Mouse (Mus musculus) gastrocnemius, postnatal 36 days (tissue): Measurements from ENCODE around the gene Aars2. TPM values are rescaled to one million over a fixed set of nuclear protein-coding genes. Genes with fewer than 3 reads are reported as not detected.

Experiments
- total RNA-seq, 2 experiments: library from RNA; stranded (reverse); gene quantifications; 2 replicates each; pipeline ENCODE4 v1.2.3; 2021

Aars2 gene
- total RNA-seq, 2 experiments from 2014 or later = 13.7 to 14.9 TPM

Other genes starting within 250 kb of the Aars2 start
- 10 to 100 TPM; 31.4 to 35.0 TPM for gene Cdc5l, start 73.1 kb upstream of the Aars2 start, total RNA-seq
- not detected for gene Spats1, start 31.4 kb upstream of the Aars2 start, total RNA-seq
- not detected for gene Tcte1, start 16.6 kb downstream of the Aars2 start, total RNA-seq
- under 1 TPM in 1 of 2 experiments, not detected in 1; 0.13 TPM for gene Tmem151b, start 42.8 kb downstream of the Aars2 start, total RNA-seq
- under 1 TPM; 0.64 to 0.79 TPM for gene Nfkbie, start 48.9 kb downstream of the Aars2 start, total RNA-seq
- 10 to 100 TPM; 17.3 to 21.4 TPM for gene Slc35b2, start 57.0 kb downstream of the Aars2 start, total RNA-seq
- 100 to 1,000 TPM; 866 to 924 TPM for gene Hsp90ab1, start 66.4 kb downstream of the Aars2 start, total RNA-seq
- 10 to 100 TPM; 30.3 to 35.8 TPM for gene Slc29a1, start 92.8 kb downstream of the Aars2 start, total RNA-seq
- 1 to 10 TPM in 1 of 2 experiments, under 1 TPM in 1; 0.33 to 1.2 TPM for gene Mymx, start 95.3 kb downstream of the Aars2 start, total RNA-seq
- under 1 TPM; 0.10 to 0.27 TPM for gene Capn11, start 152.5 kb downstream of the Aars2 start, total RNA-seq
- gene Mrpl14, start 179.5 kb downstream of the Aars2 start, total RNA-seq = 100 to 1,000 TPM; 103 to 107 TPM
- 10 to 100 TPM; 67.8 to 70.0 TPM for gene Tmem63b, start 180.1 kb downstream of the Aars2 start, total RNA-seq
- not detected for gene 1600014C23Rik, start 227.0 kb downstream of the Aars2 start, total RNA-seq